Mouse (Mus musculus): ENCODE results near the gene Taf10.
A peak's percentile ranks its signal among the peaks of the same experiment; 100 is the strongest.

GRCm38 (mm10) chr7:105736911-105737521 is 7.1 kb downstream of the Taf10 start, which contains the start of gene Rrp8:
- TF ChIP-seq POLR2A (IDR thresholded peaks at IDR 0.05; ENCODE audit: borderline replicate concordance, extremely low read depth, low read depth, low read length) = 0 out of 2 replicates have a peak, but pooled peaks have one; percentile 32
- no peak for TF ChIP-seq CTCF (IDR thresholded peaks at IDR 0.05; ENCODE audit: insufficient read depth, low read length)

Data from lung, adult 2 months (tissue).